Mouse (Mus musculus) heart, adult 2 months (tissue): ENCODE data around the gene Col13a1.

ENCODE experiments used
- CTCF ChIP-seq: fragments of 200-600 bp; IDR thresholded peaks from 2 replicates; pipeline ENCODE4 v1.8.1; 2022; ENCODE audit warnings: antibody characterized with exemption, mild to moderate bottlenecking, moderate library complexity
- EP300 ChIP-seq: fragments of 200-500 bp; IDR thresholded peaks from 2 replicates; pipeline ENCODE4 v1.6.1; 2011; ENCODE audit warnings: low read depth, low read length, control low read depth; ENCODE audit not compliant: insufficient read depth
- POLR2A ChIP-seq: fragments of 200-500 bp; IDR thresholded peaks from 2 replicates; pipeline ENCODE4 v1.6.1; 2011; ENCODE audit warnings: mild to moderate bottlenecking, low read depth, low read length, control low read depth; ENCODE audit not compliant: insufficient read depth

- TF ChIP-seq EP300 = no peak
- no peak for TF ChIP-seq CTCF
- no peak for TF ChIP-seq POLR2A
These were observed 42.4 kb downstream of the Col13a1 start for GRCm38 (mm10) chr10:61936211-61937121.
